Mouse (Mus musculus): ENCODE data around the gene Pan2. TPM values are rescaled to one million over a fixed set of nuclear protein-coding genes. Genes with fewer than 3 reads are reported as not detected.

The Pan2 gene
- total and polyA plus RNA-seq, 2 experiments from 2014 or later: 14.3 to 25.2 TPM

- WGBS: under 1% methylated on average over 4 of the region's 4 CpGs
- no peak overlapping the region for H3K27ac ChIP-seq
- no peak for ATAC-seq
Observed at GRCm38 (mm10) chr10:128335582-128335981, 32.4 kb downstream of the Pan2 start.

GRCm38 (mm10) chr10:128336195-128336594 lies 33.1 kb downstream of the Pan2 start:
- DNase-seq (ENCODE audit: low spot score) (no peak), ATAC-seq (no peak)
- Histone ChIP-seq H3K4me2 (ENCODE audit: low read depth, low read length) (no peak overlapping the region), H3K4me1 (ENCODE audit: insufficient read depth, low read length) (peaks cover 7% of the 10 kb centered on the region; the same call in 1 of the 2 replicates), H3K36me3 (ENCODE audit: insufficient read depth, low read length) (no peaks in the 10 kb centered on the region), H3K27me3 (ENCODE audit: insufficient read depth, low read length) (no peaks in the 10 kb centered on the region), H3K4me3 (ENCODE audit: low read length) (no peak overlapping the region), H3K9ac (replicated peaks; ENCODE audit: low read length) (no peak overlapping the region), H3K9me3 (ENCODE audit: low read length) (no peaks in the 10 kb centered on the region), H3K27ac (no peak overlapping the region)
- WGBS: 96% methylated on average over 3 of the region's 3 CpGs
- no peak for TF ChIP-seq CTCF (IDR thresholded peaks at IDR 0.05; ENCODE audit: low read depth)

More at GRCm38 (mm10) chr10:128335582-128335981, 32.4 kb downstream of the Pan2 start:
- Histone ChIP-seq H3K9me3 (ENCODE audit: low read length) (no peaks in the 10 kb centered on the region), H3K4me1 (ENCODE audit: insufficient read depth, low read length) (peaks cover 7% of the 10 kb centered on the region; the same call in 1 of the 2 replicates), H3K36me3 (ENCODE audit: insufficient read depth, low read length) (no peaks in the 10 kb centered on the region), H3K4me2 (ENCODE audit: low read depth, low read length) (no peak overlapping the region), H3K4me3 (ENCODE audit: low read length) (no peak overlapping the region), H3K27me3 (ENCODE audit: insufficient read depth, low read length) (no peaks in the 10 kb centered on the region), H3K9ac (replicated peaks; ENCODE audit: low read length) (no peak overlapping the region)
- TF ChIP-seq CTCF (IDR thresholded peaks at IDR 0.05; ENCODE audit: low read depth): peak; percentile 83
- peak; percentile 76 for DNase-seq (ENCODE audit: low spot score)

- H3K27ac ChIP-seq: peak overlapping the region; percentile 95; the same call in 1 of the 2 replicates
- 87% methylated on average over 3 of the region's 3 CpGs for WGBS
Observed at GRCm38 (mm10) chr10:128336597-128336996, 33.5 kb downstream of the Pan2 start.

GRCm38 (mm10) chr10:128337306-128338181 lies 34.4 kb downstream of the Pan2 start, which contains the start of gene Cs:
TSS of gene Cs (plus strand) at chr10:128337734.
- 1% methylated on average over 61 of the region's 61 CpGs for WGBS
- Histone ChIP-seq H3K4me1 (ENCODE audit: insufficient read depth, low read length) (peaks cover 10% of the 10 kb centered on the region; the same call in 1 of the 2 replicates), H3K9me3 (ENCODE audit: low read length) (no peaks in the 10 kb centered on the region), H3K27ac (peak within 1 kb of the TSS; percentile 95), H3K4me3 (ENCODE audit: low read length) (peak within 1 kb of the TSS; percentile 97), H3K4me2 (ENCODE audit: low read depth, low read length) (peak within 1 kb of the TSS; percentile 92), H3K27me3 (ENCODE audit: insufficient read depth, low read length) (no peaks in the 10 kb centered on the region), H3K9ac (replicated peaks; ENCODE audit: low read length) (peak within 1 kb of the TSS; percentile 87), H3K36me3 (ENCODE audit: insufficient read depth, low read length) (no peaks in the 10 kb centered on the region)
- DNase-seq (ENCODE audit: low spot score) (peak; percentile 98), ATAC-seq (peak; percentile 99)
- no peak for TF ChIP-seq CTCF (IDR thresholded peaks at IDR 0.05; ENCODE audit: low read depth)

More at GRCm38 (mm10) chr10:128336597-128336996, 33.5 kb downstream of the Pan2 start:
- no peak for ATAC-seq
- no peak for TF ChIP-seq CTCF (IDR thresholded peaks at IDR 0.05; ENCODE audit: low read depth)
- Histone ChIP-seq H3K36me3 (ENCODE audit: insufficient read depth, low read length) (no peaks in the 10 kb centered on the region), H3K4me1 (ENCODE audit: insufficient read depth, low read length) (peaks cover 10% of the 10 kb centered on the region; the same call in 1 of the 2 replicates), H3K9ac (replicated peaks; ENCODE audit: low read length) (no peak overlapping the region), H3K4me2 (ENCODE audit: low read depth, low read length) (no peak overlapping the region), H3K4me3 (ENCODE audit: low read length) (no peak overlapping the region), H3K27me3 (ENCODE audit: insufficient read depth, low read length) (no peaks in the 10 kb centered on the region), H3K9me3 (ENCODE audit: low read length) (no peaks in the 10 kb centered on the region)
- no peak for DNase-seq (ENCODE audit: low spot score)

GRCm38 (mm10) chr10:128338415-128338814 lies 35.3 kb downstream of the Pan2 start:
- 20% methylated on average over 5 of the region's 5 CpGs for WGBS
- peak overlapping the region; percentile 97 for H3K4me3 ChIP-seq (ENCODE audit: low read length)
- peak overlapping the region; percentile 95 for H3K27ac ChIP-seq
- H3K9ac ChIP-seq (replicated peaks; ENCODE audit: low read length): peak overlapping the region; percentile 87
- ATAC-seq: no peak
- DNase-seq (ENCODE audit: low spot score): no peak
- H3K4me2 ChIP-seq (ENCODE audit: low read depth, low read length): peak overlapping the region; percentile 92
- H3K36me3 ChIP-seq (ENCODE audit: insufficient read depth, low read length): no peaks in the 10 kb centered on the region
- no peaks in the 10 kb centered on the region for H3K27me3 ChIP-seq (ENCODE audit: insufficient read depth, low read length)
- no peak for TF ChIP-seq CTCF (IDR thresholded peaks at IDR 0.05; ENCODE audit: low read depth)
- H3K9me3 ChIP-seq (ENCODE audit: low read length): no peaks in the 10 kb centered on the region
- H3K4me1 ChIP-seq (ENCODE audit: insufficient read depth, low read length): peaks cover 10% of the 10 kb centered on the region; the same call in 1 of the 2 replicates

GRCm38 (mm10) chr10:128338948-128339347 lies 35.8 kb downstream of the Pan2 start:
- no peaks in the 10 kb centered on the region for H3K36me3 ChIP-seq (ENCODE audit: insufficient read depth, low read length)
- TF ChIP-seq CTCF (IDR thresholded peaks at IDR 0.05; ENCODE audit: low read depth): no peak
- WGBS: 52% methylated on average over 2 of the region's 2 CpGs
- ATAC-seq: no peak
- H3K4me3 ChIP-seq (ENCODE audit: low read length): peak overlapping the region; percentile 97; the same call in 1 of the 2 replicates
- H3K27me3 ChIP-seq (ENCODE audit: insufficient read depth, low read length): no peaks in the 10 kb centered on the region
- H3K4me2 ChIP-seq (ENCODE audit: low read depth, low read length): peak overlapping the region; percentile 92
- peak overlapping the region; percentile 87; the same call in 1 of the 2 replicates for H3K9ac ChIP-seq (replicated peaks; ENCODE audit: low read length)
- no peak for DNase-seq (ENCODE audit: low spot score)
- H3K4me1 ChIP-seq (ENCODE audit: insufficient read depth, low read length): peaks cover 10% of the 10 kb centered on the region; the same call in 1 of the 2 replicates
- no peaks in the 10 kb centered on the region for H3K9me3 ChIP-seq (ENCODE audit: low read length)
- no peak overlapping the region for H3K27ac ChIP-seq
